Mouse (Mus musculus) liver, adult 2 months (tissue): ENCODE measurements at regions not wholly inside any gene's neighbourhood (a gene's known extent, or its start where the extent isn't known, plus 50 kb on each side); places are given as distances from the start of the nearest gene placed in this dataset.

ENCODE experiments used
- DNase-seq: peaks from one replicate; pipeline ENCODE4 v3.0.0-alpha.2; 2011; ENCODE audit warnings: low read depth, low spot score; ENCODE audit errors: extremely low read depth
- H3K27ac ChIP-seq: fragments of 200-500 bp; replicated peaks from 2 replicates; pipeline ENCODE4 v1.5.1; 2012; ENCODE audit warnings: low read depth, mild to moderate bottlenecking, control low read depth, inconsistent platforms, low read length; ENCODE audit not compliant: insufficient read depth
- H3K27me3 ChIP-seq: fragments of 200-500 bp; 2 replicates; pipeline ENCODE4 v1.6.1; 2012; ENCODE audit warnings: mild to moderate bottlenecking, moderate library complexity, low read length, inconsistent platforms; ENCODE audit not compliant: control insufficient read depth, insufficient read depth
- H3K36me3 ChIP-seq: fragments of 200-500 bp; 2 replicates; pipeline ENCODE4 v1.6.1; 2012; ENCODE audit warnings: low read length, inconsistent platforms; ENCODE audit not compliant: control insufficient read depth, insufficient read depth
- H3K4me1 ChIP-seq: fragments of 200-500 bp; 2 replicates; pipeline ENCODE4 v1.6.1; 2011; ENCODE audit warnings: low read length; ENCODE audit not compliant: control insufficient read depth, insufficient read depth
- H3K4me3 ChIP-seq: fragments of 200-500 bp; 2 replicates; pipeline ENCODE4 v1.5.1; 2011; ENCODE audit warnings: low read depth, mild to moderate bottlenecking, control low read depth, low read length, moderate library complexity; ENCODE audit not compliant: insufficient read depth
- H3K79me2 ChIP-seq: fragments of 200-500 bp; 2 replicates; pipeline ENCODE4 v1.6.1; 2012; ENCODE audit warnings: inconsistent platforms, mild to moderate bottlenecking, low read length, moderate library complexity; ENCODE audit not compliant: control insufficient read depth, insufficient read depth
- H3K9ac ChIP-seq: fragments of 200-500 bp; 2 replicates; pipeline ENCODE4 v1.6.1; 2012; ENCODE audit warnings: low read depth, mild to moderate bottlenecking, control low read depth, inconsistent platforms, low read length
- CTCF ChIP-seq: fragments of 200-500 bp; IDR thresholded peaks from 2 replicates; pipeline ENCODE4 v1.5.1; 2011; ENCODE audit warnings: low read depth, low read length, control low read depth
- POLR2A ChIP-seq: fragments of 200-500 bp; IDR thresholded peaks from 2 replicates; pipeline ENCODE4 v1.6.1; 2011; ENCODE audit warnings: low read length, control low read depth; ENCODE audit not compliant: insufficient read depth; ENCODE audit errors: extremely low read depth
- WGBS: fragments of 180-500 bp; shearing (Covaris S2); methylation state at CpG from one replicate; pipeline ENCODE4 v1.1.7; 2018; 5-methylcytosine and 5-hydroxymethylcytosine counted together

DNA sequence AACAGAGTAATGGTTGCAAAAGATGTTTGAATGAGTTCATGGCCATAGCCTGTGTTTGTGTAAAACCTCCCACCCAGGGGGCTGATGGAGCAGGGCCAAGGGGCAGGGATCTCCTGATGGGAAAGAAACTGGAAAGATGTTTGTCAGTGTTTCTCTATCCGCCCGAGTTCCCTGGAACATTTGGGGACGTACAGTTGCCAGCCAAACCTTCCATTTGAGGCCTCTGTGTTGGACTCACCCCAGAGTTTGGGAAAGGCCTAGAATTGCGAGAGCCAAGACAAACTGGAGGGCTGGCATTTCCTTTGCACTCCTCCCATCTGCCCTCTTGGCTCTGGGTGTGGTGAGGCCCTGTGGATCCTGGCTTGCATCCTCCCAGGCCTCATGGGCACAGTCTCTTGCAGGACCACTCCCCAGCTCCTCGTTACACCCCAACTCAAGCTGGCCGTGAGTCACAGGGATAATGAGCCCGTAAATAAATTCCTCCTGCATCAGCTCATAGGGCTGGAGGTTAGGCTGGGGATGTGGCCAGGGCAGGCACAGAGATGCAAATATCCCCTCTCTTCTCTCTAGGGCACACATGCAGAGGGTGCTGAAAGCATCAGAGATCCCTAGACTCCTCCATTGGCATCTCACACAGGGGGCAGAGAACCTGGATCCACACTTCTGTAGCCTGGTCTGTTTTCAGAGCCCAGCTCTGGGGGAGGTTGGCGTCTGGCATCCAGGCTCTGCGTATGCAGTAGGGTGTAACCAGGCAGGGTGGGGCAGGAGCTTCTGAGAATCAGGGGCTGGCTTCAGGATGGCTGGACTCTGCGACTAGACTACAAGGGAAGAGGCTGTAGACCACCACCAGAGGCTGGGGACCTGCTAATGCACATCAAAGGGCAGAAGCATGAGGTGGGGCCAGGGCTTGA lies 306.7 kb downstream of the Rps24 start:
- Histone ChIP-seq H3K9ac (no peak overlapping the region), H3K36me3 (no peaks in the 10 kb centered on the region), H3K4me3 (no peak overlapping the region), H3K27ac (no peak overlapping the region), H3K27me3 (no peaks in the 10 kb centered on the region), H3K4me1 (no peaks in the 10 kb centered on the region), H3K79me2 (no peaks in the 10 kb centered on the region)
- DNase-seq: no peak
- TF ChIP-seq CTCF (no peak), POLR2A (no peak)
- 72% methylated on average over 10 of the region's 10 CpGs for WGBS

GRCm38 (mm10) chr14:24794359-24794845 lies 307.5 kb downstream of the Rps24 start:
- Histone ChIP-seq H3K27ac (no peak overlapping the region), H3K4me1 (no peaks in the 10 kb centered on the region), H3K9ac (no peak overlapping the region), H3K79me2 (no peaks in the 10 kb centered on the region), H3K36me3 (no peaks in the 10 kb centered on the region), H3K4me3 (no peak overlapping the region), H3K27me3 (no peaks in the 10 kb centered on the region)
- no peak for DNase-seq
- 63% methylated on average over 12 of the region's 12 CpGs for WGBS
- TF ChIP-seq POLR2A (no peak), CTCF (no peak)

GRCm38 (mm10) chr14:24797494-24797893 lies 310.6 kb downstream of the Rps24 start:
- Histone ChIP-seq H3K4me1 (no peaks in the 10 kb centered on the region), H3K27me3 (no peaks in the 10 kb centered on the region), H3K4me3 (no peak overlapping the region), H3K9ac (no peak overlapping the region), H3K79me2 (no peaks in the 10 kb centered on the region), H3K27ac (no peak overlapping the region), H3K36me3 (no peaks in the 10 kb centered on the region)
- TF ChIP-seq CTCF: no peak
- no peak for TF ChIP-seq POLR2A
- DNase-seq: no peak

GRCm38 (mm10) chr14:24798066-24798465 lies 311.1 kb downstream of the Rps24 start:
- Histone ChIP-seq H3K27me3 (no peaks in the 10 kb centered on the region), H3K79me2 (no peaks in the 10 kb centered on the region), H3K27ac (no peak overlapping the region), H3K4me3 (no peak overlapping the region), H3K36me3 (no peaks in the 10 kb centered on the region), H3K9ac (no peak overlapping the region), H3K4me1 (no peaks in the 10 kb centered on the region)
- WGBS: 73% methylated on average over 4 of the region's 4 CpGs
- no peak for DNase-seq
- TF ChIP-seq CTCF (no peak), POLR2A (no peak)

DNA sequence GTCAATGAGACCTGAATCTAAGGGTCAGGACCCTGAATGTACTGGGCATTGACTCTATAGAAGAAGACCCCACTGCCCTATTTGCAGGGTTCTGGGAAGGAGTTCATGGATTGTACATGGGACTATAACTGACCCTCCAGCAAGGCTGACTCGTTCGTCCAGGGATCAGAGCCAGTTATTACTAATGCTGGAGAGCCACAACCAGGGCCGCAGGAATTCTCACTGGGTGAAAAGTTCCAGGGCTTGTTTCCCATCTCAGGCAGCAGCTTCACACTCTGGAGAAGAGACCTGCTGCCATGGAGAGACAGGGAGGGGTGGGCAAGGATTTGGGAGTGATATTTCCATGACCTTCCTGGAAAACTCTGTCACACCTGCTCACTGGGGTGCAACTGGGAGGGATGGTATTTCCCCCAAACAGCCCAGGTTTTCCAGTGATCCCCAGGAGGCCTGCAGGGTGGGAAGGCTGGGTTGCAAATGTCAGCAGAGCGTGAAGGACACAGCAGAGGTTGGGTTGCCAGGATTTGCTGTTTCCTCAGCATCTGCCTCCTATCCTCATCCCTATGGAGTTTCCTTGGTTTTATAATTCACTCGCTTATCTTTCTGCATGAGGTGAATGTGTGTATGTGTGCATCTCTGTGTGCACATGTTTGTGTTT lies 316.2 kb downstream of the Rps24 start:
- no peak for DNase-seq
- Histone ChIP-seq H3K4me3 (no peak overlapping the region), H3K27me3 (no peaks in the 10 kb centered on the region), H3K36me3 (no peaks in the 10 kb centered on the region), H3K79me2 (no peaks in the 10 kb centered on the region), H3K27ac (no peak overlapping the region), H3K9ac (no peak overlapping the region), H3K4me1 (no peaks in the 10 kb centered on the region)
- TF ChIP-seq CTCF (no peak), POLR2A (no peak)
- 84% methylated on average over 5 of the region's 5 CpGs for WGBS

GRCm38 (mm10) chr14:24807061-24807460 lies 320.1 kb downstream of the Rps24 start:
- Histone ChIP-seq H3K36me3 (no peaks in the 10 kb centered on the region), H3K4me3 (no peak overlapping the region), H3K9ac (no peak overlapping the region), H3K4me1 (no peaks in the 10 kb centered on the region), H3K27me3 (no peaks in the 10 kb centered on the region), H3K27ac (no peak overlapping the region), H3K79me2 (no peaks in the 10 kb centered on the region)
- WGBS: 17% methylated on average over 7 of the region's 7 CpGs
- DNase-seq: peak; percentile 5
- TF ChIP-seq CTCF: no peak
